In the genomic region with DNA sequence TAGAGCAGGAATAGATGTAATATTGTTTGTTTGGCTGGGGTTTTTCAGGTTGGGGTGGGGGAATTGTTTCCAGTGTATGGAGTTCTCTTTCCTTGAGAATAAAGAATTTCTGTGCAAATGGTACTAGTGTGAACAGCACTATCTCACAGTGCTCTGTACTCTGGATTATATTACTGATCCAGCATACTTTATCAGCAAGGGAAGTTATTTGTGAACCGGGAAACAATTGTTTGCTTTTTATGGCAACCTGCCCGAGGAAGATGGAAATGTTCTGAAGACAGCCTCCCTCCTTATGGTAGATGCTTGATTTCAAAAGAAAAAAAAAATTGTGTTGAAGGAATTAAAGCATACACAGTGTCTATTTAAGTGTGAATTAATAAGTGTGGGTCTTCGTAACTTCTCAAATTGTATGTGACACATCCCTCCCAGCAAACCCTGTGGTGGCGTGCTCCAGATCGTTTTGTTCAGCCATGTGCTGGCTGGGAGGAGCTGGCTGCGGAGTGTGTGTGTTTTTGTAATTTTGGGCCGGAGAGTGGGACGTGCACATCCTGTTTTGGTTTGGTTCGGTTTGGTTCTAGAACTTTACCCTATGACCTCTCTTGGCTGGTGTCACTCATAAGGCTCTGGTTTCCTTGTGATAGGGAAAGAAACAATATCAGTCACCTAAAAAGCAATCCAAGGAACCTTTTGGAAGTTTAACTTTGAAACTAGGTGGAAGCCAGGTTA, we compare ENCODE assay signal across 15 mouse cellular contexts. TPM values are rescaled to one million over a fixed set of nuclear protein-coding genes. Genes with fewer than 3 reads are reported as not detected.
DNase-seq lines count a peak whose midpoint lies in the region; ATAC-seq and TF ChIP-seq lines count a peak whose summit lies in the region.
"Had no signal": no experiment of that assay in that cellular context is flagged by ENCODE, and none has a peak within 500 bp of the region (broad histone marks: within the 10 kb centered on the region; RNA-seq: fewer than 3 reads in every experiment).

No protein-coding gene starts in this region.

- H3K4me2 ChIP-seq in heart, embryonic 14.5 days (ENCODE audit: low read length): peak overlapping the region; percentile 31
- 0 out of 2 replicates have a peak overlapping the region, but pooled peaks have one; percentile 24 for H3K4me2 ChIP-seq in kidney, embryonic 15.5 days
- no peak overlapping the region for H3K4me2 ChIP-seq in liver, postnatal 0 days (ENCODE audit: low read depth, low read length)
- H3K4me2 ChIP-seq: embryonic facial prominence, embryonic 12.5 days; hindbrain, embryonic 13.5 days; limb, embryonic 13.5 days had no signal

- H3K27ac ChIP-seq in heart, embryonic 10.5 days: no peak overlapping the region
- peak overlapping the region; percentile 3 to 26; a peak in 3 of 4 replicates for H3K27ac ChIP-seq in heart, embryonic 14.5 days (replicated peaks in 1 of 2; ENCODE audit: control insufficient read depth in 1 of 2, insufficient read depth in 1 of 2, low read depth in 2 of 2, low read length in 2 of 2)
- peak overlapping the region; percentile 52; the same call in 1 of the 2 replicates for H3K27ac ChIP-seq in kidney, embryonic 15.5 days
- H3K27ac ChIP-seq in left cerebral cortex, adult 2 months: no peak overlapping the region
- H3K27ac ChIP-seq in liver, postnatal 0 days (ENCODE audit: low read depth): no peak overlapping the region
- H3K27ac ChIP-seq: embryonic facial prominence, embryonic 12.5 days; hindbrain, embryonic 13.5 days; limb, embryonic 13.5 days had no signal

- ATAC-seq in heart, embryonic 14.5 days (ENCODE audit: insufficient number of reproducible peaks, insufficient read depth, low FRiP score, low read depth): no peak
- no peak for ATAC-seq in kidney, embryonic 15.5 days (replicated peaks; ENCODE audit: low FRiP score)
- ATAC-seq in liver, postnatal 0 days: no peak
- ATAC-seq: forebrain, embryonic 16.5 days had no signal

- no peaks in the 10 kb centered on the region for H3K4me1 ChIP-seq in heart, embryonic 10.5 days
- peaks cover 0 to 2% of the 10 kb centered on the region in 2 experiments; a peak in 1 of 4 replicates for H3K4me1 ChIP-seq in heart, embryonic 14.5 days (ENCODE audit: control insufficient read depth in 2 of 2, insufficient read depth in 2 of 2, low read length in 2 of 2)
- peaks cover 15% of the 10 kb centered on the region for H3K4me1 ChIP-seq in kidney, embryonic 15.5 days
- H3K4me1 ChIP-seq in liver, postnatal 0 days (ENCODE audit: insufficient read depth): no peaks in the 10 kb centered on the region
- H3K4me1 ChIP-seq: hindbrain, embryonic 13.5 days; limb, embryonic 13.5 days had no signal

- TF ChIP-seq EP300 in liver, postnatal 0 days (IDR thresholded peaks at IDR 0.05; ENCODE audit: low read depth): no peak

- no peaks in the 10 kb centered on the region for H3K27me3 ChIP-seq in heart, embryonic 10.5 days (ENCODE audit: insufficient read depth, poor library complexity, severe bottlenecking)
- H3K27me3 ChIP-seq in heart, embryonic 14.5 days (ENCODE audit: control insufficient read depth, insufficient read depth, low read length): no peaks in the 10 kb centered on the region
- no peaks in the 10 kb centered on the region for H3K27me3 ChIP-seq in kidney, embryonic 15.5 days
- H3K27me3 ChIP-seq in liver, postnatal 0 days (ENCODE audit: insufficient read depth, low read length): no peaks in the 10 kb centered on the region
- H3K27me3 ChIP-seq: embryonic facial prominence, embryonic 12.5 days; limb, embryonic 13.5 days had no signal

- no peak overlapping the region for H3K4me3 ChIP-seq in heart, embryonic 10.5 days
- no peak overlapping the region for H3K4me3 ChIP-seq in heart, embryonic 14.5 days (ENCODE audit: control insufficient read depth in 1 of 2, insufficient read depth in 1 of 2, low read depth in 1 of 2, low read length in 2 of 2)
- no peak overlapping the region for H3K4me3 ChIP-seq in kidney, embryonic 15.5 days (replicated peaks)
- no peak overlapping the region for H3K4me3 ChIP-seq in left cerebral cortex, adult 2 months
- no peak overlapping the region for H3K4me3 ChIP-seq in liver, postnatal 0 days (ENCODE audit: low read depth, low read length)
- H3K4me3 ChIP-seq: embryonic facial prominence, embryonic 12.5 days; hindbrain, embryonic 13.5 days; limb, embryonic 13.5 days had no signal

- no peaks in the 10 kb centered on the region for H3K36me3 ChIP-seq in heart, embryonic 10.5 days
- no peaks in the 10 kb centered on the region for H3K36me3 ChIP-seq in heart, embryonic 14.5 days (ENCODE audit: control insufficient read depth, insufficient read depth, low read length)
- H3K36me3 ChIP-seq in kidney, embryonic 15.5 days: no peaks in the 10 kb centered on the region
- no peaks in the 10 kb centered on the region for H3K36me3 ChIP-seq in liver, postnatal 0 days (replicated peaks; ENCODE audit: insufficient read depth, low read length)
- H3K36me3 ChIP-seq: embryonic facial prominence, embryonic 12.5 days; hindbrain, embryonic 13.5 days; limb, embryonic 13.5 days had no signal

- intact Hi-C loops in left cerebral cortex, adult 2 months (cut with DNase I): no loop called here

- H3K9me3 ChIP-seq in heart, embryonic 10.5 days: no peaks in the 10 kb centered on the region
- H3K9me3 ChIP-seq in heart, embryonic 14.5 days (ENCODE audit: control insufficient read depth, low read length): no peaks in the 10 kb centered on the region
- H3K9me3 ChIP-seq in kidney, embryonic 15.5 days (replicated peaks): no peaks in the 10 kb centered on the region
- no peaks in the 10 kb centered on the region for H3K9me3 ChIP-seq in liver, postnatal 0 days (ENCODE audit: low read length)
- H3K9me3 ChIP-seq: embryonic facial prominence, embryonic 12.5 days; hindbrain, embryonic 13.5 days; limb, embryonic 13.5 days had no signal

- whole genome bisulfite sequencing in heart, embryonic 10.5 days: 70% methylated on average over 9 of the region's 9 CpGs
- WGBS in heart, embryonic 14.5 days: 54% methylated on average over 9 of the region's 9 CpGs
- 42% methylated on average over 9 of the region's 9 CpGs for whole genome bisulfite sequencing in kidney, embryonic 15.5 days
- WGBS in liver, postnatal 0 days (ENCODE audit: insufficient replicate concordance): 61% methylated on average over 9 of the region's 9 CpGs

- DNase-seq in heart, adult 11 months: peak; percentile 98
- DNase-seq in heart, embryonic 10.5 days (ENCODE audit: low spot score): no peak
- peak; percentile 32 for DNase-seq in lung, postnatal 25 days (ENCODE audit: low spot score)
- no peak for DNase-seq in cerebellum, adult 9-10 months
- DNase-seq in left cerebral cortex, adult 2 months (ENCODE audit: extremely low spot score in 1 of 2, low spot score in 2 of 2): no peak
- no peak for DNase-seq in liver, postnatal 0 days
- DNase-seq: adrenal gland, postnatal 10 days; cerebellum, adult 18-20 months; thymus, adult 18-20 months had no signal

- no peak overlapping the region for H3K9ac ChIP-seq in heart, embryonic 14.5 days (ENCODE audit: low read length)
- no peak overlapping the region for H3K9ac ChIP-seq in kidney, embryonic 15.5 days
- H3K9ac ChIP-seq in liver, postnatal 0 days (replicated peaks): no peak overlapping the region
- H3K9ac ChIP-seq: embryonic facial prominence, embryonic 12.5 days; hindbrain, embryonic 13.5 days; limb, embryonic 13.5 days had no signal

- TF ChIP-seq CTCF in left cerebral cortex, adult 2 months (IDR thresholded peaks at IDR 0.05): no peak
- no peak for TF ChIP-seq CTCF in liver, postnatal 0 days (IDR thresholded peaks at IDR 0.05; ENCODE audit: low read depth)

RNA-seq across cellular contexts. Expression of a gene that starts 59.3 kb away (rescaled TPM):
- polyA plus RNA-seq in heart, embryonic 10.5 days (2016; fragmentation: Nextera tagmentation; extraction: Ambion mirVana): 5.4 and 8.4 TPM in 2 replicates
- 5.5 and 6.9 TPM in 2 replicates for polyA plus RNA-seq in heart, embryonic 14.5 days (2014; fragmentation: Nextera tagmentation; extraction: Ambion mirVana)
- 41.8 and 43.9 TPM in 2 replicates for polyA plus RNA-seq in kidney, embryonic 15.5 days (2015; fragmentation: Nextera tagmentation; extraction: Ambion mirVana)
- 1 to 10 TPM; 3.6 to 4.7 TPM for total RNA-seq in left cerebral cortex, adult 2 months (2021)
- 8.2 and 8.9 TPM in 2 replicates for polyA plus RNA-seq in liver, postnatal 0 days (2015; fragmentation: Nextera tagmentation; extraction: Ambion mirVana)

Comparison
In these comparisons a context has a peak if more than half of its experiments do, and no peak if none do; other contexts are left out.
1. DNase-seq: peak in heart, adult 11 months (single experiment) and lung, postnatal 25 days (single experiment); none in heart, embryonic 10.5 days (single experiment), cerebellum, adult 9-10 months (single experiment), left cerebral cortex, adult 2 months (0 of 2) and liver, postnatal 0 days (single experiment).
2. H3K27ac ChIP-seq: peak in heart, embryonic 14.5 days (2 of 2) and kidney, embryonic 15.5 days (single experiment); none in heart, embryonic 10.5 days (single experiment), left cerebral cortex, adult 2 months (single experiment) and liver, postnatal 0 days (single experiment).